Mouse (Mus musculus) hindbrain, embryonic 12.5 days (tissue): ENCODE measurements around the gene Bmp8b. TPM values are rescaled to one million over a fixed set of nuclear protein-coding genes. Genes with fewer than 3 reads are reported as not detected.
"Not testable (repeated sequence)": the region's sequence is repeated elsewhere in the genome, so short reads cannot be mapped to it uniquely, and the experiment has no call there.

Source experiments
- ATAC-seq: fragments of 200-750 bp; cut with Nextera tagmentation; 2 replicates; pipeline ENCODE4 v1.8.0; 2017; ENCODE audit warnings: moderate TSS enrichment; ENCODE audit not compliant: low FRiP score
- H3K27ac ChIP-seq: fragments of 300-500 bp; sonication (generic); 2 replicates; pipeline ENCODE4 v1.5.1; 2016; ENCODE audit warnings: mild to moderate bottlenecking
- H3K27me3 ChIP-seq: fragments of 300-500 bp; sonication (generic); 2 replicates; pipeline ENCODE4 v1.6.1; 2016; ENCODE audit warnings: mild to moderate bottlenecking
- H3K36me3 ChIP-seq: fragments of 300-500 bp; sonication (generic); 2 replicates; pipeline ENCODE4 v1.6.1; 2016; ENCODE audit warnings: mild to moderate bottlenecking
- H3K4me1 ChIP-seq: fragments of 300-500 bp; sonication (generic); 2 replicates; pipeline ENCODE4 v1.6.1; 2016
- H3K4me2 ChIP-seq: fragments of 300-500 bp; sonication (generic); replicated peaks from 2 replicates; pipeline ENCODE4 v1.6.1; 2016; ENCODE audit warnings: mild to moderate bottlenecking
- H3K4me3 ChIP-seq: fragments of 300-500 bp; sonication (generic); 2 replicates; pipeline ENCODE4 v1.5.1; 2016; ENCODE audit warnings: mild to moderate bottlenecking
- H3K9ac ChIP-seq: fragments of 300-500 bp; sonication (generic); 2 replicates; pipeline ENCODE4 v1.6.1; 2016; ENCODE audit warnings: mild to moderate bottlenecking, moderate library complexity
- H3K9me3 ChIP-seq: fragments of 300-500 bp; sonication (generic); replicated peaks from 2 replicates; pipeline ENCODE4 v1.6.1; 2016; ENCODE audit warnings: mild to moderate bottlenecking
- WGBS: fragments of 180-500 bp; shearing (Covaris S2); methylation state at CpG from one replicate; pipeline ENCODE4 v1.1.7; 2016; 5-methylcytosine and 5-hydroxymethylcytosine counted together
- polyA plus RNA-seq: library from polyadenylated mRNA; unstranded; fragments of >200 nt; fragmentation: Nextera tagmentation; extraction: Ambion mirVana; gene quantifications from 2 replicates; pipeline ENCODE4 v1.2.1, GENCODE M21; 2016

Bmp8b gene
- polyA plus RNA-seq, 1 experiment from 2014 or later, result 0.44 TPM

- H3K27ac ChIP-seq, result no peak overlapping the region
- no peaks in the 10 kb centered on the region for H3K27me3 ChIP-seq
- no peaks in the 10 kb centered on the region for H3K36me3 ChIP-seq
- no peak overlapping the region for H3K4me2 ChIP-seq
- H3K9me3 ChIP-seq, result no peaks in the 10 kb centered on the region
- no peak overlapping the region for H3K9ac ChIP-seq
- 89% methylated on average over 2 of the region's 2 CpGs for WGBS
- H3K4me3 ChIP-seq, result no peak overlapping the region
- ATAC-seq, result no peak
- no peaks in the 10 kb centered on the region for H3K4me1 ChIP-seq
Measured at GRCm38 (mm10) chr4:123085290-123085689, 19.7 kb upstream of the Bmp8b start.

- ATAC-seq, result no peak
- Histone ChIP-seq H3K36me3 (no peaks in the 10 kb centered on the region), H3K4me3 (no peak overlapping the region), H3K4me1 (no peaks in the 10 kb centered on the region), H3K27me3 (no peaks in the 10 kb centered on the region), H3K9ac (no peak overlapping the region), H3K27ac (no peak overlapping the region), H3K4me2 (no peak overlapping the region), H3K9me3 (no peaks in the 10 kb centered on the region)
- 91% methylated on average over 4 of the region's 4 CpGs for WGBS
Measured at GRCm38 (mm10) chr4:123086381-123086780, 18.6 kb upstream of the Bmp8b start.

DNA sequence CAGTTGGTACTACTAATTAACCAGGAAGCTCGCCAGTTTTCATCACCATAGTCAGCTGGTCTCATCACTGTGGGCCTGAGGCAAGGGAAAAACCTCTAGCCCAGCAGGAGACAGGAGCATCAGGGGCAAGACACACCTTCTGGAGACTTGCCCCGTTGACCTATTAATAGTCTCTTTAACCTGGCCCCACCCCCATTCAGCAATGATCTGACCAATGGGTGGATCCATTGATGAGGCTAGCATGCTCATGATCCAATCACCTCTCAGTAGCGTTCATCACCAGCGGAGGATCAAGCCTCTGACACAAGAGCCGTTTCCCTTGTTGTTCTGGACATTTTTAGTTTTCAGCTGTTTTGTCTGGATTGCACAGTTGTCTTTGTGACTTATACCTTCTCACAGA lies 12.3 kb upstream of the Bmp8b start:
- H3K27me3 ChIP-seq, result no peaks in the 10 kb centered on the region
- no peaks in the 10 kb centered on the region for H3K4me1 ChIP-seq
- H3K4me2 ChIP-seq, result no peak overlapping the region
- 68% methylated on average over 5 of the region's 5 CpGs for WGBS
- no peaks in the 10 kb centered on the region for H3K36me3 ChIP-seq
- no peak overlapping the region for H3K9ac ChIP-seq
- no peak for ATAC-seq
- no peaks in the 10 kb centered on the region for H3K9me3 ChIP-seq
- H3K4me3 ChIP-seq, result no peak overlapping the region
- no peak overlapping the region for H3K27ac ChIP-seq

DNA sequence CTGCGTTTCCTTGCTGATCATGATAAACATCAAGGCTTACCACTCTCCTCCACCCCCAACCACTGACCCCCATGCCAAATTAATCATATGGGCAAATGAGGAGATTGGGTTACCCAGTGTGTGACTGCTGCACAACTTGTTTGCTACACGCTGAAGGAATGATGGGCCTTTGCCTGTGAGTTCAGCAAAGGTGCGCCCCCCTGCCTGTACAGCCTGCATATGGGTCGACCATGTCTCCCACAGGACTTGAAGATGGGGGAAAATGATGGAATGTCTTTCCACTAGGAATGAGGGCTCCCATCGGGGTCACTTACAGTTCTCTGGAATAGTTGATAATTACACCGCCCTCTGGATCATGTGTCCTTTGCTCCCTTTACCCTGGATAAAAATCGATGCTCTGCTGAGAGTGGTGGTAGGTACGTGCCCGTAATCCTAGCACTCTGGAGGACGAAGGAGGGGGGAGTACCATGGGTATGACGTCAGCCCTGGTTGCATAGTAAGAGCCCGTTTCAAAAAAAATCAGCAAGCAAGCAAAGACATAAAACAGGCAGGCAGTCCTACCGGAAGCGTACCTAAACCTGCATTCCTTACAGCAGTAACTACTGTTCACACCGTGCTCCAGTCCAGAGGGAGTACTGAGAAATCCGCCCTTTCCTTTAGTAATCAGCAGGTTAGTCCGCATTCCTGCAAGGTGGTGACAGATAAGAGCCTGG lies 11.7 kb upstream of the Bmp8b start:
- H3K27ac ChIP-seq, result no peak overlapping the region

GRCm38 (mm10) chr4:123093869-123094268 lies 11.1 kb upstream of the Bmp8b start:
- H3K36me3 ChIP-seq, result no peaks in the 10 kb centered on the region
- no peaks in the 10 kb centered on the region for H3K9me3 ChIP-seq
- ATAC-seq, result no peak
- no peak overlapping the region for H3K4me3 ChIP-seq
- H3K27me3 ChIP-seq, result no peaks in the 10 kb centered on the region
- WGBS, result 70% methylated on average over 9 of the region's 9 CpGs
- no peak overlapping the region for H3K9ac ChIP-seq
- H3K4me2 ChIP-seq, result no peak overlapping the region
- H3K4me1 ChIP-seq, result no peaks in the 10 kb centered on the region
- H3K27ac ChIP-seq, result no peak overlapping the region

More for the DNA sequence above, 11.7 kb upstream of the Bmp8b start:
- no peaks in the 10 kb centered on the region for H3K36me3 ChIP-seq
- H3K9me3 ChIP-seq, result no peaks in the 10 kb centered on the region
- no peaks in the 10 kb centered on the region for H3K4me1 ChIP-seq
- ATAC-seq, result no peak
- WGBS, result 62% methylated on average over 17 of the region's 17 CpGs
- no peak overlapping the region for H3K9ac ChIP-seq
- no peaks in the 10 kb centered on the region for H3K27me3 ChIP-seq
- H3K4me2 ChIP-seq, result peak overlapping the region; percentile 4; the same call in 1 of the 2 replicates
- H3K4me3 ChIP-seq, result no peak overlapping the region

- H3K9ac ChIP-seq, result peak overlapping the region; percentile 23; the same call in 1 of the 2 replicates
- H3K27me3 ChIP-seq, result peaks cover 52% of the 10 kb centered on the region
- H3K4me1 ChIP-seq, result peaks cover 10% of the 10 kb centered on the region
- 0 out of 2 replicates have a peak, but pooled peaks have one; percentile 32 for ATAC-seq
- 23% methylated on average over 24 of the region's 24 CpGs for WGBS
- H3K9me3 ChIP-seq, result no peaks in the 10 kb centered on the region
- no peak overlapping the region for H3K27ac ChIP-seq
- H3K36me3 ChIP-seq, result no peaks in the 10 kb centered on the region
- H3K4me2 ChIP-seq, result peak overlapping the region; percentile 48
- peak overlapping the region; percentile 26 for H3K4me3 ChIP-seq
Measured at GRCm38 (mm10) chr4:123105451-123105790, 456 bp downstream of the Bmp8b start.

- not testable (repeated sequence) for H3K4me3 ChIP-seq, H3K9me3 ChIP-seq, H3K4me2 ChIP-seq, H3K36me3 ChIP-seq, H3K9ac ChIP-seq, ATAC-seq, H3K27ac ChIP-seq
- Histone ChIP-seq H3K4me1 (peaks cover 10% of the 10 kb centered on the region), H3K27me3 (peaks cover 52% of the 10 kb centered on the region)
- WGBS, result 74% methylated on average over 7 of the region's 7 CpGs
Measured at GRCm38 (mm10) chr4:123105929-123106328, 964 bp downstream of the Bmp8b start.

DNA sequence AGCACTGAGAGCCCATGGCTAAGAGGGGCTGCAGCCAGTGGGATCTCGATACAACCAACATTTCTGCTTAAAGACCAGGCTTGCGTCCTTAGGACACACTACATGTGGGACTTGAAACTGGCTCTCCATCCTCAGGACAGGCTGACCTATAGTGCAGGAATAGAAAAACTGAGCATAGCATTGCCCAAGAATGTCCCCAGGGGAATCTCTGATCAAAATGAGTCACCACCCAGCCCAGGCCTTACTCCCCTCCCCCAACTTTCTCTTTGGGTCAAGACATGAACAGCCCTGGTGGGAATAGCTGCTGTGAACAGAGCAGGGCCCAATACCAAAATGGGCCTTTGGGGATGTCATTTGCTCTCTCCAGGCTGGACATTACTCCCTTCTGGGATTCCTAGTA lies 1.9 kb downstream of the Bmp8b start:
- Histone ChIP-seq H3K27ac (no peak overlapping the region), H3K9me3 (no peaks in the 10 kb centered on the region), H3K4me1 (peaks cover 10% of the 10 kb centered on the region), H3K4me3 (no peak overlapping the region), H3K4me2 (no peak overlapping the region), H3K27me3 (peaks cover 51% of the 10 kb centered on the region), H3K9ac (no peak overlapping the region), H3K36me3 (no peaks in the 10 kb centered on the region)
- ATAC-seq, result no peak
- 88% methylated on average over 2 of the region's 2 CpGs for WGBS

GRCm38 (mm10) chr4:123108056-123108455 lies 3.1 kb downstream of the Bmp8b start:
- peaks cover 45% of the 10 kb centered on the region for H3K27me3 ChIP-seq

DNA sequence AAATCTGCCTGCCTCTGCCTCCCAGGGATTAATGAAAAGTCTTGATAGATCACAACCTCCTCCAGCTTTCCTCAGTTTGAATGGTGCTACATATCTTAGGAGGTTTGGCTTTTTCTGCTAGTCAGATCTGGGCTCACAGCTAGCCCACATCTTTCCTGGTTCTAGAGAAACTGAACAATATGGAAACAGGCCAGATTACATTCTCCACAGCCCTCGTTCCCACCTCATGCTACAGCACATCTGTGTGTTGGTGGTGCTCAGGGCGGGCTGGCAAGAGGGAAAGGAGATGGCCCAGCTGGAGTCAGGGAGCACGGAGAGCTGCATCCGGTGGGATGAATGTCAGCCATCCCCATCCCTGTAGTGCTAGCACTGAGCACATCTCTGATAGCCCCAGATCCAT lies 5.8 kb downstream of the Bmp8b start:
- no peaks in the 10 kb centered on the region for H3K9me3 ChIP-seq
- H3K4me1 ChIP-seq, result no peaks in the 10 kb centered on the region
- no peak overlapping the region for H3K4me2 ChIP-seq
- ATAC-seq, result no peak
- WGBS, result 87% methylated on average over 4 of the region's 4 CpGs
- H3K27me3 ChIP-seq, result peaks cover 26% of the 10 kb centered on the region
- H3K27ac ChIP-seq, result no peak overlapping the region
- no peaks in the 10 kb centered on the region for H3K36me3 ChIP-seq
- no peak overlapping the region for H3K4me3 ChIP-seq
- no peak overlapping the region for H3K9ac ChIP-seq

More at GRCm38 (mm10) chr4:123108056-123108455, 3.1 kb downstream of the Bmp8b start:
- Histone ChIP-seq H3K9me3 (no peaks in the 10 kb centered on the region), H3K27ac (no peak overlapping the region), H3K9ac (no peak overlapping the region), H3K4me1 (peaks cover 10% of the 10 kb centered on the region), H3K4me3 (no peak overlapping the region), H3K4me2 (no peak overlapping the region), H3K36me3 (no peaks in the 10 kb centered on the region)
- ATAC-seq, result no peak
- WGBS, result 94% methylated on average over 5 of the region's 5 CpGs

DNA sequence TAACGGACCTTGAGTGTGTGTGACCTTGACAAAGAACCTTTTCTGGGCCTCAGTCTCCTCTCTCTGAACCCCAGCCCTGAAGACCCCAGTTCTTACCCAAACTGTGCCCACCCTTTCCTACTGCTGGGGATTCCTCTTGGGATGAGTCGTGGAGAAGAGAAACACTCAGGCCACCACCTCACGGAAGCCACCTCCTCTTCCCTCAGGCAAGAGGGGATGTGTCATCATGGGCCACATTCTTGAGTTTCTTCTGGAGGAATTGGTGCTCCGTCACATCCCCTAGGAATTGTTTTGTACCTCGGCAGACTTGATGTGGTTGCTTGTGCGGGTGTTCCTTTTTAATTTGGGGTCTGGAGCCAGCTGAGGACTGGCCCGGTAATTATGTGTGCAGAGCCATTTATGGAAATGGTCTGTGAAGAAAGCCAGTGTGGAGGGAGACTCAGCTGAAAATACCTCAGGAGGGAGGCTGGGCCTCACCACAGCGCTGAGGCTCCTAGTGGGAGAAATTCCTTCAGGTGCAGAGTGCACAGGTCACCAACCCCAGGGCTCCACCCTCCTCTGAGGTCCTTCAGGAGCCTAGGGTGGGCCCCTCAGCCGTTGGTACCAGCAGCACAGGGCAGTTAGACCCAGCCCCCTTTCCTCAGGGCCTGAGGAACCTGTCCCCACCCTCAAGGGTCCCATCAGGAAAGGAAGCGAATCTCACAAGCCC lies 6.5 kb downstream of the Bmp8b start:
- ATAC-seq, H3K9me3 ChIP-seq, H3K36me3 ChIP-seq, H3K27ac ChIP-seq, H3K4me1 ChIP-seq, H3K9ac ChIP-seq, H3K4me2 ChIP-seq, H3K4me3 ChIP-seq: not testable (repeated sequence)
- peaks cover 24% of the 10 kb centered on the region for H3K27me3 ChIP-seq
- 67% methylated on average over 10 of the region's 10 CpGs for WGBS

DNA sequence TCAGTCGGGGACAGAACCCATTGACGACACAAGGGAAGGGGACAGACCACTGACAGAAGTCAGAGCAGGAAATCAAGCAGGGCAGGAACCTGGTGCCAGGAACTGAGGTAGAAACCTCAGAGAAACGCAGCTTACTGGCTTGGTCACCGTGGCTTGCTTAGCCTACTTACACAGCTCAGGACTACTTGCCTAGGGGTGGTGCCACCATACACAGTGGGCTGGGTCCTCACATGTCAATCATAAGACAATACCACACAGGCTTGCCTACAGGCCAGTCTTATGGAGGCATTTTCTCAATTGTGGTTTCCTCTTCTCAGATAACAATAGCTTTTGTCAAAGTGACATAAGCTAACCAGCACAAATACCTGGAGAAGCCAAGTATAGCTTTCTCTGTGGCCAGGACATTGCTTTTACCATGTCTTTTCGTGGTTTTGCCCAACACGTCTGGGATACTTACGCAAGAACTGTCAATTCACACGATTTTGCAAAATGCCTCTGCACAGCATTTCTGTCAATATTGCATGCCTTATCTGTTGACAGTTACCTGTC lies 7.3 kb downstream of the Bmp8b start:
- Histone ChIP-seq H3K36me3 (no peaks in the 10 kb centered on the region), H3K4me1 (0 out of 2 replicates have a peak, but pooled peaks cover 3% of the 10 kb centered on the region), H3K27me3 (peaks cover 20% of the 10 kb centered on the region), H3K9ac (no peak overlapping the region), H3K9me3 (no peaks in the 10 kb centered on the region), H3K4me2 (no peak overlapping the region), H3K27ac (no peak overlapping the region), H3K4me3 (no peak overlapping the region)
- WGBS, result 83% methylated on average over 8 of the region's 8 CpGs
- ATAC-seq, result no peak
